Mouse (Mus musculus) small intestine, adult 2 months (tissue): Measurements from ENCODE around the gene St5.

Experiments
- CTCF ChIP-seq: fragments of 200-500 bp; IDR thresholded peaks from 2 replicates; pipeline ENCODE4 v1.5.1; 2012; ENCODE audit warnings: low read depth, mild to moderate bottlenecking, control low read depth, inconsistent platforms, low read length, moderate library complexity, mixed read lengths; ENCODE audit not compliant: insufficient replicate concordance, insufficient read length; ENCODE audit errors: extremely low read depth
- POLR2A ChIP-seq: fragments of 200-500 bp; IDR thresholded peaks from 2 replicates; pipeline ENCODE4 v1.6.1; 2012; ENCODE audit warnings: low read depth, mild to moderate bottlenecking, control low read depth, inconsistent platforms, low read length, moderate library complexity

DNA sequence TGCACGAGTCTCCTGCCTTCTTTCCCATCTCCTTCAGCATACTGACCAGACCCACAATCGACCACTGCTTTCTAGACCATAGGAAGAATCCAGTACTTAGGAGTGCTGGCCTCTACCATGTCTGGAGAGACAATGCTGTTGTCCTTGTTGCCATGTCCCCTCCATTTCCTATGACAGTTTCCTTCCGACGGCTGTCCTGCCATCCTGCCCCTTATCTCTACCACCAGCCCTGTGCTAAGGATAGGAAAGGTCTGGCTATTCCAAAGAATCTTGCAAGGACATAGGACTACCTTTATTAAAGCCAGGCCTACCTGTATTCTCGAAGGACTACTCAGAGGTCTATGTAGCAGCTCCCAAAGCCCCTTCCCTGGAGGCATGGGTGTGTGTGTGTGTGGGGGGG, 171.9 kb downstream of the St5 start:
- TF ChIP-seq CTCF (no peak), POLR2A (no peak)
